Mouse (Mus musculus): ENCODE measurements around the gene Lpp. TPM values are rescaled to one million over a fixed set of nuclear protein-coding genes. Genes with fewer than 3 reads are reported as not detected.

The Lpp gene
- total RNA-seq, 4 experiments from 2014 or later = 6.2 to 7.6 (median 6.8) TPM

- DNase-seq (ENCODE audit: low spot score in 2 of 2) = peak in 1 of 2 experiments; percentile 16
Measured at GRCm38 (mm10) chr16:24542864-24543263, 149.6 kb downstream of the Lpp start.

- no peak for DNase-seq (ENCODE audit: low spot score in 2 of 2)
Measured at GRCm38 (mm10) chr16:24545366-24545765, 152.1 kb downstream of the Lpp start.

- DNase-seq (ENCODE audit: low spot score in 2 of 2) = no peak
Measured at GRCm38 (mm10) chr16:24558458-24558857, 165.2 kb downstream of the Lpp start.

- no peak for DNase-seq (ENCODE audit: low spot score in 2 of 2)
Measured at GRCm38 (mm10) chr16:24559811-24560210, 166.5 kb downstream of the Lpp start.

- DNase-seq (ENCODE audit: low spot score in 2 of 2) = no peak
Measured at GRCm38 (mm10) chr16:24560998-24561397, 167.7 kb downstream of the Lpp start.

GRCm38 (mm10) chr16:24561602-24562001, 168.3 kb downstream of the Lpp start:
- DNase-seq (ENCODE audit: low spot score in 2 of 2) = no peak

- no peak for DNase-seq (ENCODE audit: low spot score in 2 of 2)
Measured at GRCm38 (mm10) chr16:24565311-24565710, 172.0 kb downstream of the Lpp start.

- no peak for DNase-seq (ENCODE audit: low spot score in 2 of 2)
Measured at GRCm38 (mm10) chr16:24566277-24566676, 173.0 kb downstream of the Lpp start.

- no peak for DNase-seq (ENCODE audit: low spot score in 2 of 2)
Measured at GRCm38 (mm10) chr16:24567562-24567961, 174.3 kb downstream of the Lpp start.

- no peak for DNase-seq (ENCODE audit: low spot score in 2 of 2)
Measured at GRCm38 (mm10) chr16:24568061-24568460, 174.8 kb downstream of the Lpp start.

- no peak for DNase-seq (ENCODE audit: low spot score in 2 of 2)
Measured at GRCm38 (mm10) chr16:24569681-24570080, 176.4 kb downstream of the Lpp start.

- no peak for DNase-seq (ENCODE audit: low spot score in 2 of 2)
Measured at GRCm38 (mm10) chr16:24576999-24577398, 183.7 kb downstream of the Lpp start.

- DNase-seq (ENCODE audit: low spot score in 2 of 2) = no peak
Measured at GRCm38 (mm10) chr16:24577798-24578197, 184.5 kb downstream of the Lpp start.

GRCm38 (mm10) chr16:24582847-24583246, 189.5 kb downstream of the Lpp start:
- no peak for DNase-seq (ENCODE audit: low spot score in 2 of 2)

- no peak for DNase-seq (ENCODE audit: low spot score in 2 of 2)
Measured at GRCm38 (mm10) chr16:24593535-24593934, 200.2 kb downstream of the Lpp start.

- DNase-seq (ENCODE audit: low spot score in 2 of 2) = no peak
Measured at GRCm38 (mm10) chr16:24594508-24594907, 201.2 kb downstream of the Lpp start.

- DNase-seq (ENCODE audit: low spot score in 2 of 2) = no peak
Measured at GRCm38 (mm10) chr16:24595493-24595892, 202.2 kb downstream of the Lpp start.

GRCm38 (mm10) chr16:24598567-24598966, 205.3 kb downstream of the Lpp start:
- DNase-seq (ENCODE audit: low spot score in 2 of 2) = no peak

- DNase-seq (ENCODE audit: low spot score in 2 of 2) = no peak
Measured at GRCm38 (mm10) chr16:24599766-24600165, 206.5 kb downstream of the Lpp start.

- no peak for DNase-seq (ENCODE audit: low spot score in 2 of 2)
Measured at GRCm38 (mm10) chr16:24600260-24600948, 207.1 kb downstream of the Lpp start.

- no peak for DNase-seq (ENCODE audit: low spot score in 2 of 2)
Measured at GRCm38 (mm10) chr16:24603342-24603741, 210.0 kb downstream of the Lpp start.

GRCm38 (mm10) chr16:24607896-24608457, 214.7 kb downstream of the Lpp start:
- DNase-seq (ENCODE audit: low spot score in 2 of 2) = no peak

- DNase-seq (ENCODE audit: low spot score in 2 of 2) = no peak
Measured at GRCm38 (mm10) chr16:24619458-24619857, 226.2 kb downstream of the Lpp start.
